Mouse (Mus musculus): ENCODE measurements around the gene Cdk6. TPM values are rescaled to one million over a fixed set of nuclear protein-coding genes. Genes with fewer than 3 reads are reported as not detected.
"Not testable (repeated sequence)": the region's sequence is repeated elsewhere in the genome, so short reads cannot be mapped to it uniquely, and the experiment has no call there.

Gene Cdk6
- polyA plus RNA-seq, 1 experiment from 2014 or later, result 17.2 TPM

DNA sequence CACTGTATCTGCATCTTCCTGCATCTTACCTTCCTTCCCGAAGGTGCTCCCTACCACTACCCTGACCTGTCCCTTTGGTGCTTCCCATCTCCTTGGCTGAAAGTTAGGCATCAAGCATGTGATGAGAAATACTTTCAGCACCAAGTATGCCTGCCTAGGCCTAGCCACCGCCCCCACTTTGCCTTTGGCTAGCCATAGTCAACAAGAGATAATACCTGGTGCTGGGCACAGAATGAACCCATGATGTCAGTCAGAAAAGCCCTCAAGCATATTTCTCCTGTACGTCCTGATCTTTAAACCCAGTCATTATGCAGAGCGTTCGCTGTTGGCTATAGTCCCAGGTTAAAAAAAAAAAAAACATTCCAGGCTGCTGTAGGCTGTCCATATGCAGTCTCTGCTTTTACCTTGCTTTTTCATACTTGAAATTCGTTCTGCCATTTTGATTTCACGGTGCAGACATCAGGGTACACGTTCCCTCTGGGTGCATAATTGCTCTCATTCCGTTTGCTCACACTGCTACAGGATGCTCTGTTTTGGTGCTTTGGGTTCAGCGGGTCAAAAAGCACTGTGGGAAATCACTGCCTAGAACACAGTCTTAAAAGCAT is 188.4 kb downstream of the Cdk6 start:
- H3K4me1 ChIP-seq (ENCODE audit: control insufficient read depth, insufficient read depth, low read length), result no peaks in the 10 kb centered on the region
- H3K27ac ChIP-seq (ENCODE audit: low read depth, low read length), result no peak overlapping the region
- no peaks in the 10 kb centered on the region for H3K36me3 ChIP-seq (ENCODE audit: control insufficient read depth, insufficient read depth, low read length)
- DNase-seq (ENCODE audit: low spot score) (no peak), ATAC-seq (no peak)
- no peak overlapping the region for H3K4me2 ChIP-seq (ENCODE audit: low read length)
- no peaks in the 10 kb centered on the region for H3K27me3 ChIP-seq (replicated peaks; ENCODE audit: control insufficient read depth, insufficient read depth, low read length)
- H3K9ac ChIP-seq (ENCODE audit: low read length), result no peak overlapping the region
- H3K9me3 ChIP-seq (replicated peaks; ENCODE audit: control insufficient read depth, low read length), result no peaks in the 10 kb centered on the region
- WGBS, result 76% methylated on average over 10 of the region's 10 CpGs
- no peak overlapping the region for H3K4me3 ChIP-seq (ENCODE audit: low read depth, low read length)

- not testable (repeated sequence) for DNase-seq (ENCODE audit: low spot score); H3K27me3 ChIP-seq (replicated peaks; ENCODE audit: control insufficient read depth, insufficient read depth, low read length); H3K9ac ChIP-seq (ENCODE audit: low read length); ATAC-seq; H3K27ac ChIP-seq (ENCODE audit: low read depth, low read length); H3K9me3 ChIP-seq (replicated peaks; ENCODE audit: control insufficient read depth, low read length); H3K4me2 ChIP-seq (ENCODE audit: low read length); H3K4me1 ChIP-seq (ENCODE audit: control insufficient read depth, insufficient read depth, low read length); H3K36me3 ChIP-seq (ENCODE audit: control insufficient read depth, insufficient read depth, low read length); H3K4me3 ChIP-seq (ENCODE audit: low read depth, low read length)
Observed at GRCm38 (mm10) chr5:3532048-3532447, 190.8 kb downstream of the Cdk6 start.

DNA sequence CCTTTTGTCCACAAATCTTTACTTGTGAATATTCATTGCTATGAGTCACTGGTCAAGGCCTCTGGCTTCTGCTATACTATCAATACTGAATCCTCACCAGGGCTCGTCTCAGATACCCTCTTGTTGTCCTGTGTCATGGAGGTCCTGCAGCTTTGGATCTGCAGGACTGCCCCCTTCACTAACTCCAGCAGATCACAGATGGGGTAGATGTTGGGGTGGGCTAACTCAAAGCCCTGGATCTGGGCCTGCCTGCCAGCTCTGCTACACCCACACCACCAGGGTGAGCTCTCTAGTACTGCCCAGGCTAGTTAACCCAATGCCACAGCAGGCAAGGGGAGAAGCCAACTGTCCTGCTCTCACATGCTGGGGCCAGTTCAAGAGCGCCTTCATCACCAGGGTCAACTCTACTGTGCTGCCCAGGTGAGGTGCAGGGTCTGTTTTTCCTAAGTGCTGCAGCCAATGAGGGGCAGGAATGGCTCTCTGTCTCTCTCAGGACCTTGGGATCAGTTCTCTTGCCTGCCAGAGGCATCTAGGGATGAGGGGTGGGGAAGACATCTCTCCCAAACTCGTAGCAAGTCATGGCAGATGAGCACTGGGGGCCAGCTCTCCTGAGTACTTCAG is 195.4 kb downstream of the Cdk6 start:
- no peak overlapping the region for H3K4me3 ChIP-seq (ENCODE audit: low read depth, low read length)
- no peaks in the 10 kb centered on the region for H3K27me3 ChIP-seq (replicated peaks; ENCODE audit: control insufficient read depth, insufficient read depth, low read length)
- H3K36me3 ChIP-seq (ENCODE audit: control insufficient read depth, insufficient read depth, low read length), result no peaks in the 10 kb centered on the region
- no peak overlapping the region for H3K9ac ChIP-seq (ENCODE audit: low read length)
- ATAC-seq (no peak), DNase-seq (ENCODE audit: low spot score) (no peak)
- H3K4me2 ChIP-seq (ENCODE audit: low read length), result no peak overlapping the region
- H3K27ac ChIP-seq (ENCODE audit: low read depth, low read length), result no peak overlapping the region
- no peaks in the 10 kb centered on the region for H3K4me1 ChIP-seq (ENCODE audit: control insufficient read depth, insufficient read depth, low read length)
- WGBS, result 57% methylated on average over 3 of the region's 3 CpGs
- no peaks in the 10 kb centered on the region for H3K9me3 ChIP-seq (replicated peaks; ENCODE audit: control insufficient read depth, low read length)

DNA sequence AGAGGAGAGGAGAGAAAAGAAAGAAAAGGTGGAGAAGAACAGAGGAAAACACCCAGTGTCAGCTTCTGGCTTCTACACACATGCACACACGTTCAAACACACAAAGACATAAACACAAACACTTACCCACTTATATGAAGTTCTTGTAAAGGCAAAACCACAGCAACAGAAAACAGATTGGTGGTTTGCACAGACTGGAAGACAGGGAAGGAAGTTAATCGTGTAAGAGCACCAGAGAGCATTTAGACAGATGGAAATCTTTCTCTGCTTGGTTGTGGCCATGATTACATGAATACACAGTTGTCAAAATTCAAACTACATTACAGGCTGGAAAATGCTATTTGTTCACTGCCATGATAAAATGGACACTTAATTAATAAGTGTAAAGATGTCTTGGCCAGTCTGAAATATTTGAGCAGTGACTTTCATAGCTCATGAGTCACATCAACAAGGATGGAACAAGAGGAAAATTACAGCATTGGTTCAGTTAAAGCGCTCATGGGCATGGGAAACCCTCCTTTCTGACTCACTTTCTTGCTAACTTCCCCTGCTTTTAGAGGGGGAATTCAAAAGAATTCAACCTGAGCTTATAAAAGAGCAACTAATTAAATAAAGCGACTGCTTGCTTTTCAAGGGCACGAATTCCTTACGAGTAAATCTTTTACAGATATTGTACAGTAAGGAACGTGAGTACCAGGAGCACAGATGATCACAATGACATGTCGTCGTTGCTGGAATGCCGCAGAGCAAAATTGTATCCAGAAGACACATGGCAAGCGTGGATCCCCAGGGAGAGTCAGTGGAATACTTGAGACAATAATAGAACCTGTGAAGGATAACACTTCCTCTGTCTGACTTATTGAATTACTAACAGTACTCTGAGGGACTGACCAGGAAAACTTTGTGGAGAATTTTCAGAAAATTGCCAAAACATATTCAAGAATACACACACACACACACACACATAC is 197.5 kb downstream of the Cdk6 start:
- Histone ChIP-seq H3K9me3 (replicated peaks; ENCODE audit: control insufficient read depth, low read length) (no peaks in the 10 kb centered on the region), H3K27me3 (replicated peaks; ENCODE audit: control insufficient read depth, insufficient read depth, low read length) (no peaks in the 10 kb centered on the region), H3K4me2 (ENCODE audit: low read length) (no peak overlapping the region), H3K36me3 (ENCODE audit: control insufficient read depth, insufficient read depth, low read length) (no peaks in the 10 kb centered on the region), H3K4me3 (ENCODE audit: low read depth, low read length) (no peak overlapping the region), H3K9ac (ENCODE audit: low read length) (no peak overlapping the region), H3K4me1 (ENCODE audit: control insufficient read depth, insufficient read depth, low read length) (no peaks in the 10 kb centered on the region), H3K27ac (ENCODE audit: low read depth, low read length) (no peak overlapping the region)
- DNase-seq (ENCODE audit: low spot score), result no peak
- ATAC-seq, result no peak
- WGBS, result 70% methylated on average over 11 of the region's 11 CpGs

GRCm38 (mm10) chr5:3541871-3542270 is 200.6 kb downstream of the Cdk6 start:
- WGBS, result 82% methylated on average over 6 of the region's 6 CpGs
- Histone ChIP-seq H3K27me3 (replicated peaks; ENCODE audit: control insufficient read depth, insufficient read depth, low read length) (no peaks in the 10 kb centered on the region), H3K4me1 (ENCODE audit: control insufficient read depth, insufficient read depth, low read length) (peaks cover 8% of the 10 kb centered on the region), H3K9me3 (replicated peaks; ENCODE audit: control insufficient read depth, low read length) (no peaks in the 10 kb centered on the region), H3K9ac (ENCODE audit: low read length) (no peak overlapping the region), H3K4me3 (ENCODE audit: low read depth, low read length) (no peak overlapping the region), H3K27ac (ENCODE audit: low read depth, low read length) (no peak overlapping the region), H3K36me3 (ENCODE audit: control insufficient read depth, insufficient read depth, low read length) (no peaks in the 10 kb centered on the region; the same call in 1 of the 2 replicates), H3K4me2 (ENCODE audit: low read length) (no peak overlapping the region)
- ATAC-seq (no peak), DNase-seq (ENCODE audit: low spot score) (no peak)

- DNase-seq (ENCODE audit: low spot score), result peak; percentile 95
- ATAC-seq, result peak; percentile 98
- H3K27ac ChIP-seq (ENCODE audit: low read depth, low read length), result peak within 1 kb of the TSS; percentile 90
- H3K27me3 ChIP-seq (replicated peaks; ENCODE audit: control insufficient read depth, insufficient read depth, low read length), result no peaks in the 10 kb centered on the region
- H3K4me3 ChIP-seq (ENCODE audit: low read depth, low read length), result peak within 1 kb of the TSS; percentile 92
- peaks cover 8% of the 10 kb centered on the region for H3K4me1 ChIP-seq (ENCODE audit: control insufficient read depth, insufficient read depth, low read length)
- H3K36me3 ChIP-seq (ENCODE audit: control insufficient read depth, insufficient read depth, low read length), result peaks cover 2% of the 10 kb centered on the region
- peak within 1 kb of the TSS; percentile 89 for H3K9ac ChIP-seq (ENCODE audit: low read length)
- no peaks in the 10 kb centered on the region for H3K9me3 ChIP-seq (replicated peaks; ENCODE audit: control insufficient read depth, low read length)
- under 1% methylated on average over 69 of the region's 80 CpGs for WGBS
- H3K4me2 ChIP-seq (ENCODE audit: low read length), result peak within 1 kb of the TSS; percentile 51
Observed at GRCm38 (mm10) chr5:3543629-3544479, 202.6 kb downstream of the Cdk6 start, which contains the start of gene Fam133b. Fam133b (plus strand) TSS chr5:3543833.

DNA sequence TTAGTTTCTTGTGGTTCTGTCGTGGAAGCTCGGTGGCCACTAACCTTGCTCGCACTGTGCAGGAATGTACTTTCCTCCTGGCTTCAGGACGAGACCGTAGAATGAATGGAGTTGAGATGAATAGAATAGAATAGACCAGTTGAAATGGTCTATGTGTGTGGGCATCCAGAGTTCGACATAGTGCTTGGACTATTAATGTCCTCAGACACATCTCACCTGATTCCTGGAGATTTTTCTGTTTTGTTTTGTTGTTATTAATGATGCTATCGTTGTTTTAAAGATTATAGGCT is 203.1 kb downstream of the Cdk6 start:
- DNase-seq (ENCODE audit: low spot score), result no peak

GRCm38 (mm10) chr5:3546226-3546625 is 204.9 kb downstream of the Cdk6 start:
- H3K9ac ChIP-seq (ENCODE audit: low read length), result no peak overlapping the region
- H3K27ac ChIP-seq (ENCODE audit: low read depth, low read length), result no peak overlapping the region
- H3K27me3 ChIP-seq (replicated peaks; ENCODE audit: control insufficient read depth, insufficient read depth, low read length), result no peaks in the 10 kb centered on the region
- peaks cover 8% of the 10 kb centered on the region for H3K4me1 ChIP-seq (ENCODE audit: control insufficient read depth, insufficient read depth, low read length)
- H3K4me2 ChIP-seq (ENCODE audit: low read length), result no peak overlapping the region
- DNase-seq (ENCODE audit: low spot score), result no peak
- WGBS, result 84% methylated on average over 1 of the region's 1 CpGs
- H3K4me3 ChIP-seq (ENCODE audit: low read depth, low read length), result no peak overlapping the region
- peaks cover 2% of the 10 kb centered on the region for H3K36me3 ChIP-seq (ENCODE audit: control insufficient read depth, insufficient read depth, low read length)
- no peak for ATAC-seq
- no peaks in the 10 kb centered on the region for H3K9me3 ChIP-seq (replicated peaks; ENCODE audit: control insufficient read depth, low read length)

More for the DNA sequence above, 203.1 kb downstream of the Cdk6 start:
- peak overlapping the region; percentile 92 for H3K4me3 ChIP-seq (ENCODE audit: low read depth, low read length)
- H3K4me2 ChIP-seq (ENCODE audit: low read length), result peak overlapping the region; percentile 51
- no peaks in the 10 kb centered on the region for H3K9me3 ChIP-seq (replicated peaks; ENCODE audit: control insufficient read depth, low read length)
- ATAC-seq, result peak; percentile 24; the same call in 1 of the 2 replicates
- 10% methylated on average over 7 of the region's 7 CpGs for WGBS
- peak overlapping the region; percentile 89 for H3K9ac ChIP-seq (ENCODE audit: low read length)
- H3K27ac ChIP-seq (ENCODE audit: low read depth, low read length), result no peak overlapping the region
- no peaks in the 10 kb centered on the region for H3K27me3 ChIP-seq (replicated peaks; ENCODE audit: control insufficient read depth, insufficient read depth, low read length)
- H3K36me3 ChIP-seq (ENCODE audit: control insufficient read depth, insufficient read depth, low read length), result peaks cover 2% of the 10 kb centered on the region
- H3K4me1 ChIP-seq (ENCODE audit: control insufficient read depth, insufficient read depth, low read length), result peaks cover 8% of the 10 kb centered on the region

Data from forebrain, embryonic 14.5 days (tissue).